Mouse (Mus musculus) liver, adult (tissue): ENCODE results near the gene Cnot6.

Experiments
- GATA4 ChIP-seq: IDR thresholded peaks from 2 replicates; pipeline ENCODE4 v1.6.1; 2014; ENCODE audit warnings: mild to moderate bottlenecking, low read length; ENCODE audit not compliant: insufficient replicate concordance

The Cnot6 gene

GRCm38 (mm10) chr11:49723281-49723680 lies 10.8 kb upstream of the Cnot6 start:
- no peak for TF ChIP-seq GATA4

GRCm38 (mm10) chr11:49722692-49723091 lies 10.2 kb upstream of the Cnot6 start:
- TF ChIP-seq GATA4: no peak

GRCm38 (mm10) chr11:49721358-49721757 lies 8.8 kb upstream of the Cnot6 start:
- no peak for TF ChIP-seq GATA4

- TF ChIP-seq GATA4: no peak
Observed at GRCm38 (mm10) chr11:49719466-49720151, 7.1 kb upstream of the Cnot6 start.

GRCm38 (mm10) chr11:49713336-49714334 lies 1.1 kb upstream of the Cnot6 start:
- TF ChIP-seq GATA4: no peak

- no peak for TF ChIP-seq GATA4
Observed at GRCm38 (mm10) chr11:49711981-49712554, 455 bp downstream of the Cnot6 start.

- no peak for TF ChIP-seq GATA4
Observed at GRCm38 (mm10) chr11:49710664-49711063, 1.9 kb downstream of the Cnot6 start.

- no peak for TF ChIP-seq GATA4
Observed at GRCm38 (mm10) chr11:49707834-49708233, 4.7 kb downstream of the Cnot6 start.

- TF ChIP-seq GATA4: no peak
Observed at GRCm38 (mm10) chr11:49704804-49705203, 7.7 kb downstream of the Cnot6 start.

GRCm38 (mm10) chr11:49702014-49702413 lies 10.5 kb downstream of the Cnot6 start:
- no peak for TF ChIP-seq GATA4

- TF ChIP-seq GATA4: no peak
Observed at GRCm38 (mm10) chr11:49699079-49699478, 13.4 kb downstream of the Cnot6 start.

- no peak for TF ChIP-seq GATA4
Observed at GRCm38 (mm10) chr11:49697779-49698178, 14.7 kb downstream of the Cnot6 start.

GRCm38 (mm10) chr11:49696472-49696871 lies 16.1 kb downstream of the Cnot6 start:
- TF ChIP-seq GATA4: no peak

GRCm38 (mm10) chr11:49695695-49696094 lies 16.8 kb downstream of the Cnot6 start:
- TF ChIP-seq GATA4: no peak

- no peak for TF ChIP-seq GATA4
Observed at GRCm38 (mm10) chr11:49695013-49695412, 17.5 kb downstream of the Cnot6 start.
